Mouse (Mus musculus): ENCODE results near the gene Ncoa6.

- TF ChIP-seq POLR2A (IDR thresholded peaks at IDR 0.05; ENCODE audit: insufficient read length, low read depth), result no peak
- no peak for TF ChIP-seq USF1 (IDR thresholded peaks at IDR 0.05; ENCODE audit: low read depth)
- no peak for TF ChIP-seq TCF12 (IDR thresholded peaks at IDR 0.05; ENCODE audit: insufficient read depth, poor library complexity, severe bottlenecking)
- no peak for TF ChIP-seq POLR2AphosphoS2 (IDR thresholded peaks at IDR 0.05; ENCODE audit: insufficient read length, low read depth)
- TF ChIP-seq MAX (IDR thresholded peaks at IDR 0.05; ENCODE audit: low read depth), result no peak
- TF ChIP-seq MYOG (IDR thresholded peaks at IDR 0.05; ENCODE audit: control insufficient read depth in 1 of 3, insufficient read depth in 1 of 3, insufficient read length in 2 of 3, low read depth in 2 of 3), result no peak
- TF ChIP-seq E2F4 (IDR thresholded peaks at IDR 0.05; ENCODE audit: insufficient read depth), result no peak
- TF ChIP-seq MYOD1 (IDR thresholded peaks at IDR 0.05; ENCODE audit: control insufficient read depth in 1 of 3, insufficient read length in 2 of 3, low read depth in 2 of 3), result no peak
- no peak for TF ChIP-seq CEBPB (IDR thresholded peaks at IDR 0.05; ENCODE audit: insufficient read depth, poor library complexity, severe bottlenecking)
These were observed 71.8 kb downstream of the Ncoa6 start for GRCm38 (mm10) chr2:155401926-155402325.

All from myocyte (in vitro differentiated cells).